Mouse (Mus musculus) ES-Bruce4 (cell line): ENCODE measurements around the gene Iqcg. TPM values are rescaled to one million over a fixed set of nuclear protein-coding genes. Genes with fewer than 3 reads are reported as not detected.

Experiments used
- H3K27ac ChIP-seq: 2 replicates; pipeline ENCODE4 v1.5.1; 2012; ENCODE audit warnings: low read length, inconsistent platforms; ENCODE audit not compliant: insufficient read depth
- H3K27me3 ChIP-seq: 2 replicates; pipeline ENCODE4 v1.6.1; 2012; ENCODE audit warnings: mild to moderate bottlenecking, low read length, inconsistent platforms; ENCODE audit not compliant: control insufficient read depth, poor library complexity, insufficient read depth, severe bottlenecking
- H3K36me3 ChIP-seq: 2 replicates; pipeline ENCODE4 v1.6.1; 2012; ENCODE audit warnings: inconsistent platforms, mild to moderate bottlenecking, low read length, moderate library complexity; ENCODE audit not compliant: control insufficient read depth, poor library complexity, insufficient read depth, severe bottlenecking
- H3K4me1 ChIP-seq: one replicate; pipeline ENCODE4 v1.8.1; 2011; ENCODE audit warnings: low read length; ENCODE audit not compliant: control insufficient read depth, insufficient read depth
- H3K4me3 ChIP-seq: 2 replicates; pipeline ENCODE4 v1.5.1; 2011; ENCODE audit warnings: low read depth, mild to moderate bottlenecking, low read length
- H3K9ac ChIP-seq: 2 replicates; pipeline ENCODE4 v1.6.1; 2012; ENCODE audit warnings: low read depth, mild to moderate bottlenecking, inconsistent platforms; ENCODE audit not compliant: poor library complexity, severe bottlenecking
- H3K9me3 ChIP-seq: replicated peaks from 2 replicates; pipeline ENCODE4 v1.6.1; 2012; ENCODE audit warnings: mild to moderate bottlenecking, low read length, inconsistent platforms; ENCODE audit not compliant: control insufficient read depth, poor library complexity, insufficient read depth, severe bottlenecking
- CTCF ChIP-seq: IDR thresholded peaks from one replicate; pipeline ENCODE4 v1.8.1; 2011; ENCODE audit warnings: low read depth, low read length
- EP300 ChIP-seq: IDR thresholded peaks from 2 replicates; pipeline ENCODE4 v1.6.1; 2011; ENCODE audit warnings: low read depth, low read length; ENCODE audit not compliant: insufficient read depth
- POLR2A ChIP-seq: IDR thresholded peaks from one replicate; pipeline ENCODE4 v1.8.1; 2011; ENCODE audit warnings: low read length; ENCODE audit not compliant: insufficient read depth
- polyA plus RNA-seq: library from polyadenylated mRNA; stranded (reverse); fragments of >200 nt; gene quantifications from 2 replicates; pipeline ENCODE4 v1.2.4, GENCODE M21; 2011; ENCODE audit warnings: low read depth; ENCODE audit not compliant: missing spikeins, insufficient read depth, insufficient read length

Gene Iqcg
- polyA plus RNA-seq, 1 experiment = 19.8 TPM

DNA sequence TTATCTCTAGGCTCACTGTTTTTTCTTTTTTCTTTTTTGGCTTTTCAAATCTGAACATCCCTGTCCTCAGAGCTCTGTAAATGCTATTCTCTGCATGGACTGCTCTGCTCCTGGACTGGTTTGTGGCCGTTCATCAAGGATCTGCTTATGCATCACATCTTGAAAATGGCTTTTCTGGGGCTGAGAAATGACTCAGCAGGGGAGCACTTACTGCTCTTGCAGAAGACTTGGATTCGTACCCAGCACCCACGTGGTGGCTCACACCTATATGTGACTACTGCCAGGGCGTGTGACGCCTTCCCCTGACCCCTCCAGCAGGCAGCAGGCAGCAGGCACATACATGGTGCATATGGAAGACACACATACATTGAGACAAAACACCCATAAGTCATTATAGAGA is 63.9 kb downstream of the Iqcg start:
- Histone ChIP-seq H3K36me3 (0 out of 2 replicates have a peak, but pooled peaks cover 3% of the 10 kb centered on the region), H3K9me3 (no peaks in the 10 kb centered on the region), H3K27ac (no peak overlapping the region), H3K4me1 (no peaks in the 10 kb centered on the region), H3K9ac (no peak overlapping the region), H3K4me3 (no peak overlapping the region), H3K27me3 (no peaks in the 10 kb centered on the region)
- no peak for TF ChIP-seq CTCF
- TF ChIP-seq EP300 = no peak
- TF ChIP-seq POLR2A = no peak

DNA sequence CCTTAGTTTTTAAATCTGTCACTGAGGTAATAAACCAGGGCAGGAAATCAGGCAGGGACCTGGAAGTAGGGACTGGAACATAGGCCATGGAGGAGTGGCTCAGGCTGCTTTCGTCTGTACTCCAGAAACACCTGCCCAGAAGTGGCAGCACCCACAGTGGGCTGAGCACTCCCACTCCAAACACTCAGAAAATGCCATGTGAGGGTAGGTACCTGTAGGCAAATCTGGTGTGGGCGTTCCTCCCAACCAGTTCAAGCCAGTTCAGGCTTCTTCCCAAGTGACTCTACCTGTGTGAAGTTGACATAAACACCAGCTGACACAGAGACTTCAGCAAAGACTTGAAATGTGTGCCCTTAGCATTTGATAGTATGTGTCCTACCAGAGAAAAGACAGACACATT is 71.4 kb downstream of the Iqcg start:
- TF ChIP-seq POLR2A = no peak
- no peak for TF ChIP-seq CTCF
- TF ChIP-seq EP300 = no peak
- Histone ChIP-seq H3K9me3 (no peaks in the 10 kb centered on the region), H3K4me1 (no peaks in the 10 kb centered on the region), H3K27me3 (no peaks in the 10 kb centered on the region), H3K36me3 (no peaks in the 10 kb centered on the region; the same call in 1 of the 2 replicates), H3K4me3 (no peak overlapping the region), H3K27ac (no peak overlapping the region), H3K9ac (no peak overlapping the region)

DNA sequence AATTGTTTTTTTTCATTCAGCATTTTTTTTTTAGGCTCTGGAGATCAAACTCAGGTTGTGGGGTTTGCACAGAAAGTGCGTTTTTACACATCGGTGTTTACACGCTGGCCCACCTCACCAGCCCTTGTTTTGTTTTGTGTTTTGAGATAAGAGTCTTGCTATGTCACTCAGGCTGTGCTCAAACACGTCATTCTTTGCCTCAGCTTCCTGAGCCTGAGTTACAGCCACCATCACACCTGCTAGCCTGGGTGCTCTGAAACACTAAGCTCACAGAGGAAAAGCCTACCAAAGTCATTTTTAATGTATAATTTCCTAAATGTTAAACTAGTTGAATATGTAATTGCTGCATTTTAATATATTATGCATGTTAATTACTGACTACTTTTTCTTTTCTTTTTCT is 74.6 kb downstream of the Iqcg start:
- TF ChIP-seq CTCF = no peak
- TF ChIP-seq EP300 = no peak
- TF ChIP-seq POLR2A = no peak
- H3K9ac ChIP-seq = no peak overlapping the region
- no peak overlapping the region for H3K4me3 ChIP-seq
- no peaks in the 10 kb centered on the region for H3K27me3 ChIP-seq
- no peak overlapping the region for H3K27ac ChIP-seq
- no peaks in the 10 kb centered on the region for H3K9me3 ChIP-seq
- H3K4me1 ChIP-seq = no peaks in the 10 kb centered on the region
- peaks cover 5% of the 10 kb centered on the region; the same call in 1 of the 2 replicates for H3K36me3 ChIP-seq

DNA sequence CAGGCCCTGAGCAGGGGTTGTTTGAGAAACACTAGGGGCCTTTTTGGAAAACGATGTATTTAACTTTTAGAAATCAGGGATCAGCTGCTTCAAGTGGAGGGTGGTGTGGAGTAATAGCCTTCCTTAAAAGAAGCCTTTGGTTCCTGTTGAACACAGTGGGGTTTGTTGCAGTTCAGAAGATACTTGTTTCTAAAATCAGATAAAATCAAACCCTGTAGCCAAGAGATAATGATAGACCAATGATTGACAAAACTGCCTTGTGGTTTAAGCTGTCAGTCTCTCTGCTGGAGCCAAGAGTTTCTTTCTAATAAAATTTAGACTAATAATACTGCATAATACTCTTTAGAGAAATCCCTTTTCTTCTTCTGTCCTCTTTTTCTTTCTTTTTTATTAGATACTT is 75.8 kb downstream of the Iqcg start:
- no peak overlapping the region for H3K27ac ChIP-seq
- peaks cover 8% of the 10 kb centered on the region; the same call in 1 of the 2 replicates for H3K36me3 ChIP-seq
- no peak overlapping the region for H3K4me3 ChIP-seq
- H3K9me3 ChIP-seq = no peaks in the 10 kb centered on the region
- H3K4me1 ChIP-seq = no peaks in the 10 kb centered on the region
- TF ChIP-seq POLR2A = no peak
- no peak for TF ChIP-seq CTCF
- no peak for TF ChIP-seq EP300
- H3K27me3 ChIP-seq = no peaks in the 10 kb centered on the region
- H3K9ac ChIP-seq = no peak overlapping the region

DNA sequence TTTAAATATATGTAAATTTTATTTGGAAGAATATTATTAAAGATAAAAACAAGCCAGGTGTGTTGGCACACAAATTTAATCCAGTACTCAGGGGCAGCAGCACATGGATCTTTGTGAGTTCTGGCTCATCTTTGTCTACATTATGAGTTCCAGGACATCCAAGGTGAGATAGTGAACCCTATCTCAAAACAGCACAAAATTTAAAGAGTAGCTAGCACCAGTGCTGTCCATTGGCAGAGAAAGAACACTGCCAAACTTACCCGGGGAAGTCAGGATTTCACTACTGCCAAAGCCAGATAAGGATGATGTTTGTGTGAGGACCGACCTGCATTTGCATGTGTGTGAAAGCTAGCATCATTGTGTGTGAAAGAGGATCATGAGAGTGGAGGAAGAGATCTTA is 83.0 kb downstream of the Iqcg start:
- H3K36me3 ChIP-seq = peaks cover 8% of the 10 kb centered on the region; the same call in 1 of the 2 replicates
- H3K27ac ChIP-seq = no peak overlapping the region
- H3K9me3 ChIP-seq = no peaks in the 10 kb centered on the region
- no peak overlapping the region for H3K4me3 ChIP-seq
- H3K9ac ChIP-seq = no peak overlapping the region
- no peaks in the 10 kb centered on the region for H3K4me1 ChIP-seq
- no peak for TF ChIP-seq EP300
- TF ChIP-seq POLR2A = no peak
- TF ChIP-seq CTCF = no peak
- no peaks in the 10 kb centered on the region for H3K27me3 ChIP-seq

DNA sequence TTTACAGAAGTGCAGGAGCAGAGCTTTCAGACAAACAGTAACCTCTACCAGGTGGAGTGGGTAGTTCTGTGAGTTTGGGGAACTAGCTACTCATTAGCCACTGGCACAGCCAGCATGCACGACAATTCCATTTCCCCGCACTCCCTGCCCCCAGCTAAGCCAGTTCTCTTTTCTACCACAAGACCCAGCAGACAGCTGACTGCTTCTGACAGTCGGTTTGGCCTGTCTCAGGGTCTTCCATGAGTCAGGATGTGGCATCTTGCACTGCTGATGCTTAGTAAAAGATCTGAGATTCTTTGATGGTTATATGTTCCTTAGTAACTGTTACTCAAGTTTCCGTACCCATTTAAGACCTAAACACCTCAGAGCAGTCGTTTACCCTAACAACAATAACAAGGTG is 83.5 kb downstream of the Iqcg start:
- Histone ChIP-seq H3K27me3 (no peaks in the 10 kb centered on the region), H3K9me3 (no peaks in the 10 kb centered on the region), H3K4me1 (no peaks in the 10 kb centered on the region), H3K4me3 (no peak overlapping the region), H3K36me3 (peaks cover 8% of the 10 kb centered on the region; the same call in 1 of the 2 replicates), H3K9ac (no peak overlapping the region), H3K27ac (no peak overlapping the region)
- no peak for TF ChIP-seq POLR2A
- no peak for TF ChIP-seq EP300
- TF ChIP-seq CTCF = no peak

Other genes starting within 250 kb of the Iqcg start
- not detected in 2 replicates for gene Smbd1, start 245.7 kb downstream of the Iqcg start, polyA plus RNA-seq
- gene Fyttd1, start 178.7 kb downstream of the Iqcg start, polyA plus RNA-seq = 116 and 124 TPM in 2 replicates
- 19.8 and 23.7 TPM in 2 replicates for gene Rubcn, start 178.5 kb downstream of the Iqcg start, polyA plus RNA-seq
- gene Lrch3, start 142.1 kb downstream of the Iqcg start, polyA plus RNA-seq = 32.5 and 32.9 TPM in 2 replicates
- gene Rpl35a, start 235 bp upstream of the Iqcg start, polyA plus RNA-seq = 1,375 and 1,499 TPM in 2 replicates
- gene Lmln, start 6.3 kb upstream of the Iqcg start, polyA plus RNA-seq = 3.2 and 5.4 TPM in 2 replicates
- 18.6 and 21.4 TPM in 2 replicates for gene Osbpl11, start 128.9 kb upstream of the Iqcg start, polyA plus RNA-seq
- 97.0 and 97.8 TPM in 2 replicates for gene Snx4, start 195.2 kb upstream of the Iqcg start, polyA plus RNA-seq